Mouse (Mus musculus): ENCODE data around the gene Sfxn4. TPM values are rescaled to one million over a fixed set of nuclear protein-coding genes. Genes with fewer than 3 reads are reported as not detected.
A peak's percentile ranks its signal among the peaks of the same experiment; 100 is the strongest.

Gene Sfxn4
- polyA plus RNA-seq, 1 experiment from 2014 or later, result 11.9 TPM

DNA sequence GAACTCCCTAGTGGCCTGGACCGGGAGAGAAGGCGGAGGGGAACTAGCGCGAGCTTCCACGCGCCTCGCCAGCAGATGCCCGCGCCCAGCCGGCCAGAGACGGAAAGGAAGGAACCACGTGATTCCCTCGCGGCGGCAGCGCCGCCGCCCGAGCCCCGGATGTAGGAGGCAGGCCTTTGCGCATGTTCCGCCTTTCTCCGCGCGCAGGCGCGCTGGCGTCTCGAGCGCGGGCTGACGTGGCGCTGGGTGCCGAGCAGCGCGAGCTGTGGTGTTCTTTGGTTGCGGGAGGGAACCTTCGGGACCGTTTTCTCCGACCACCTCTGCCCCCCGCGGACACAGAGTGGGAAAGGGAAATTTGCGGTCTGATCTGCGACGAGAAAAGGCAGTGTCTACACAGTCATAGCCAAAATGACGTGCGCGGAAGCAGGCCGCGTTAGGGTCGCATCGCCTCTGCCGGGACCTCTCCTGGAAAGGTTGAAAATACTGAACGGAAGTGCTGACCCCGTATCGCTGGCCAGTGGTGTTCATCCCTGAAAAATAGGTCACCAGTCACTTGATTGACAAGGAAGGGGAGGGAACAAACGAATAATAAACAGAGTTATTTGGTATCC lies 70.6 kb downstream of the Sfxn4 start, which contains the start of gene Eif3a:
Gene Eif3a (minus strand): TSS at position 108 of the 611 bp plus-strand sequence.
- Histone ChIP-seq H3K27ac (ENCODE audit: low read depth, low read length) (peak within 1 kb of the TSS; percentile 98), H3K9ac (replicated peaks; ENCODE audit: low read depth, low read length) (peak within 1 kb of the TSS; percentile 95), H3K4me2 (ENCODE audit: low read depth, low read length) (peak within 1 kb of the TSS; percentile 89), H3K9me3 (ENCODE audit: control insufficient read depth, low read length) (no peaks in the 10 kb centered on the region), H3K36me3 (ENCODE audit: control insufficient read depth, insufficient read depth, low read length) (no peaks in the 10 kb centered on the region), H3K27me3 (ENCODE audit: control insufficient read depth, insufficient read depth, low read length) (no peaks in the 10 kb centered on the region), H3K4me3 (ENCODE audit: low read depth, low read length) (peak within 1 kb of the TSS; percentile 100), H3K4me1 (ENCODE audit: control insufficient read depth, insufficient read depth, low read length) (peaks cover 16% of the 10 kb centered on the region)
- under 1% methylated on average over 56 of the region's 57 CpGs for WGBS
- ATAC-seq (ENCODE audit: low read depth), result peak; percentile 97

DNA sequence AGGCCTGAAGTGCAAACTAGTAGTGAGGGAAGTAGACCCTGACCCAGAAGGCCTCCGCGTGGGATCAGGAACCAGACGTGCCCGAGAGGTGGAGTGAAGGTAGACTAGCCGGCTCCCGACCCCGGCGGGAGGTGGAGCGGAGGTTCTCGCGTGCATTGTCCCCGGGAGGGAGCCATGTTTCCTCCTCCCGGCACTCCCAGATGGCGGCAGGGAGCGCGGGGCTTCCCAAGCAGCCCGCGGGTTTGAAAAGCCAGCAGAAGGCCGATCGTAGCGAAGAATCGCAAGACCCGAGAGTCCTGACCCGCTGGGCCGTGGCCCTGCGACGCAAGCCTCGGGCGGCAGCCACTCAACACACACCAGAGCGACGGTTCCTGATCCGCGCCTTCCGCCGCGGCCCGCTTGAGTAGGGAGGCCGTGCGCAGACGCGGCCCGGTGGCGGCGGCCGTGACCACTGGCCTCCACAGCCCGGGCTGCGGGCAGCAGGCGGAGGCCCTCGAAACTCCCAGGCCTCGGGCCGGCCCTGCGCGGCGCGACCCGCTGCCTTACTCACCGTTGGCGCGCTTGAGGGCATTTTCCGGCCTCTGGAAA lies 71.3 kb downstream of the Sfxn4 start:
- H3K36me3 ChIP-seq (ENCODE audit: control insufficient read depth, insufficient read depth, low read length), result no peaks in the 10 kb centered on the region
- peak; percentile 84 for ATAC-seq (ENCODE audit: low read depth)
- peak overlapping the region; percentile 89 for H3K4me2 ChIP-seq (ENCODE audit: low read depth, low read length)
- peak overlapping the region; percentile 95 for H3K9ac ChIP-seq (replicated peaks; ENCODE audit: low read depth, low read length)
- H3K27me3 ChIP-seq (ENCODE audit: control insufficient read depth, insufficient read depth, low read length), result no peaks in the 10 kb centered on the region
- peak overlapping the region; percentile 98 for H3K27ac ChIP-seq (ENCODE audit: low read depth, low read length)
- WGBS, result under 1% methylated on average over 60 of the region's 60 CpGs
- H3K9me3 ChIP-seq (ENCODE audit: control insufficient read depth, low read length), result no peaks in the 10 kb centered on the region
- H3K4me1 ChIP-seq (ENCODE audit: control insufficient read depth, insufficient read depth, low read length), result peaks cover 16% of the 10 kb centered on the region
- peak overlapping the region; percentile 100 for H3K4me3 ChIP-seq (ENCODE audit: low read depth, low read length)

- Histone ChIP-seq H3K27me3 (ENCODE audit: control insufficient read depth, insufficient read depth, low read length) (no peaks in the 10 kb centered on the region), H3K27ac (ENCODE audit: low read depth, low read length) (peak overlapping the region; percentile 98; the same call in 1 of the 2 replicates), H3K9me3 (ENCODE audit: control insufficient read depth, low read length) (no peaks in the 10 kb centered on the region), H3K4me3 (ENCODE audit: low read depth, low read length) (peak overlapping the region; percentile 100), H3K4me1 (ENCODE audit: control insufficient read depth, insufficient read depth, low read length) (peaks cover 16% of the 10 kb centered on the region), H3K9ac (replicated peaks; ENCODE audit: low read depth, low read length) (peak overlapping the region; percentile 95), H3K36me3 (ENCODE audit: control insufficient read depth, insufficient read depth, low read length) (no peaks in the 10 kb centered on the region), H3K4me2 (ENCODE audit: low read depth, low read length) (peak overlapping the region; percentile 89)
- no peak for ATAC-seq (ENCODE audit: low read depth)
- 2% methylated on average over 7 of the region's 7 CpGs for WGBS
Measured at GRCm38 (mm10) chr19:60789452-60789851, 71.8 kb downstream of the Sfxn4 start.

GRCm38 (mm10) chr19:60788214-60788960 lies 72.9 kb downstream of the Sfxn4 start:
- ATAC-seq (ENCODE audit: low read depth), result no peak
- H3K9me3 ChIP-seq (ENCODE audit: control insufficient read depth, low read length), result no peaks in the 10 kb centered on the region
- no peak overlapping the region for H3K27ac ChIP-seq (ENCODE audit: low read depth, low read length)
- H3K36me3 ChIP-seq (ENCODE audit: control insufficient read depth, insufficient read depth, low read length), result no peaks in the 10 kb centered on the region
- WGBS, result 50% methylated on average over 6 of the region's 6 CpGs
- peak overlapping the region; percentile 100; the same call in 1 of the 2 replicates for H3K4me3 ChIP-seq (ENCODE audit: low read depth, low read length)
- no peak overlapping the region for H3K9ac ChIP-seq (replicated peaks; ENCODE audit: low read depth, low read length)
- H3K27me3 ChIP-seq (ENCODE audit: control insufficient read depth, insufficient read depth, low read length), result no peaks in the 10 kb centered on the region
- peak overlapping the region; percentile 89 for H3K4me2 ChIP-seq (ENCODE audit: low read depth, low read length)
- peaks cover 16% of the 10 kb centered on the region for H3K4me1 ChIP-seq (ENCODE audit: control insufficient read depth, insufficient read depth, low read length)

GRCm38 (mm10) chr19:60787465-60788150 lies 73.7 kb downstream of the Sfxn4 start:
- H3K27ac ChIP-seq (ENCODE audit: low read depth, low read length), result no peak overlapping the region
- H3K9ac ChIP-seq (replicated peaks; ENCODE audit: low read depth, low read length), result no peak overlapping the region
- no peak overlapping the region for H3K4me3 ChIP-seq (ENCODE audit: low read depth, low read length)
- no peaks in the 10 kb centered on the region for H3K27me3 ChIP-seq (ENCODE audit: control insufficient read depth, insufficient read depth, low read length)
- H3K4me1 ChIP-seq (ENCODE audit: control insufficient read depth, insufficient read depth, low read length), result peaks cover 16% of the 10 kb centered on the region
- H3K4me2 ChIP-seq (ENCODE audit: low read depth, low read length), result no peak overlapping the region
- 63% methylated on average over 2 of the region's 2 CpGs for WGBS
- H3K9me3 ChIP-seq (ENCODE audit: control insufficient read depth, low read length), result no peaks in the 10 kb centered on the region
- H3K36me3 ChIP-seq (ENCODE audit: control insufficient read depth, insufficient read depth, low read length), result no peaks in the 10 kb centered on the region
- no peak for ATAC-seq (ENCODE audit: low read depth)

Other genes starting within 250 kb of the Sfxn4 start
- 20.6 and 21.2 TPM in 2 replicates for gene Nanos1, start 105.5 kb downstream of the Sfxn4 start, polyA plus RNA-seq (2014; fragmentation: Nextera tagmentation; extraction: Ambion mirVana)
- gene Eif3a, start 70.8 kb downstream of the Sfxn4 start, polyA plus RNA-seq (2014; fragmentation: Nextera tagmentation; extraction: Ambion mirVana), result 123 and 131 TPM in 2 replicates
- 47.9 and 49.8 TPM in 2 replicates for gene Fam45a, start 49.9 kb downstream of the Sfxn4 start, polyA plus RNA-seq (2014; fragmentation: Nextera tagmentation; extraction: Ambion mirVana)
- gene Prdx3, start 13.1 kb upstream of the Sfxn4 start, polyA plus RNA-seq (2014; fragmentation: Nextera tagmentation; extraction: Ambion mirVana), result 127 and 135 TPM in 2 replicates
- 3.3 and 3.9 TPM in 2 replicates for gene Grk5, start 28.3 kb upstream of the Sfxn4 start, polyA plus RNA-seq (2014; fragmentation: Nextera tagmentation; extraction: Ambion mirVana)